Mouse (Mus musculus) thymus, adult 2 months (tissue): ENCODE results near the gene Pars2.

Experiments
- CTCF ChIP-seq: fragments of 200-500 bp; IDR thresholded peaks from 2 replicates; pipeline ENCODE4 v1.5.1; 2012; ENCODE audit warnings: mild to moderate bottlenecking, control low read depth, low read length, moderate library complexity, borderline replicate concordance; ENCODE audit not compliant: control insufficient read depth, poor library complexity, insufficient read depth; ENCODE audit errors: extremely low read depth
- POLR2A ChIP-seq: fragments of 200-500 bp; IDR thresholded peaks from 2 replicates; pipeline ENCODE4 v1.6.1; 2012; ENCODE audit warnings: mild to moderate bottlenecking, low read length, control low read depth, moderate library complexity; ENCODE audit not compliant: control insufficient read depth, poor library complexity, insufficient read depth; ENCODE audit errors: extremely low read depth

- TF ChIP-seq POLR2A, result no peak
- TF ChIP-seq CTCF, result no peak
Observed at GRCm38 (mm10) chr4:106632313-106632712, 18.6 kb upstream of the Pars2 start.
